Mouse (Mus musculus) frontal cortex, adult (tissue): ENCODE measurements around the gene Nol6.

Experiments
- ATAC-seq: cut with Nextera tagmentation; 2 replicates; pipeline ENCODE4 v1.9.2; 2017; ENCODE audit warnings: mild to moderate bottlenecking, moderate library complexity, mixed read lengths; ENCODE audit not compliant: low TSS enrichment

Gene Nol6

GRCm38 (mm10) chr4:41124180-41124951 lies at the start of gene Nol6:
TSS of gene Nol6 (minus strand) at chr4:41124455.
- peak; percentile 100 for ATAC-seq

GRCm38 (mm10) chr4:41170970-41171369 lies 46.7 kb upstream of the Nol6 start:
- no peak for ATAC-seq

- ATAC-seq = peak; percentile 74
Observed at GRCm38 (mm10) chr4:41165693-41166475, 41.6 kb upstream of the Nol6 start.

- no peak for ATAC-seq
Observed at GRCm38 (mm10) chr4:41164974-41165373, 40.7 kb upstream of the Nol6 start.

- no peak for ATAC-seq
Observed at GRCm38 (mm10) chr4:41161232-41161631, 37.0 kb upstream of the Nol6 start.

- no peak for ATAC-seq
Observed at GRCm38 (mm10) chr4:41158251-41158650, 34.0 kb upstream of the Nol6 start.

GRCm38 (mm10) chr4:41156961-41157360 lies 32.7 kb upstream of the Nol6 start:
- ATAC-seq = no peak

- ATAC-seq = peak; percentile 59; the same call in 1 of the 2 replicates
Observed at GRCm38 (mm10) chr4:41153146-41153545, 28.9 kb upstream of the Nol6 start.

GRCm38 (mm10) chr4:41151186-41151585 lies 26.9 kb upstream of the Nol6 start:
- no peak for ATAC-seq

- ATAC-seq = no peak
Observed at GRCm38 (mm10) chr4:41149891-41150290, 25.6 kb upstream of the Nol6 start.

- ATAC-seq = no peak
Observed at GRCm38 (mm10) chr4:41142601-41143000, 18.3 kb upstream of the Nol6 start.

GRCm38 (mm10) chr4:41140174-41140875 lies 16.1 kb upstream of the Nol6 start:
- ATAC-seq = no peak

GRCm38 (mm10) chr4:41136811-41137210 lies 12.6 kb upstream of the Nol6 start:
- ATAC-seq = no peak

GRCm38 (mm10) chr4:41136454-41136805 lies 12.2 kb upstream of the Nol6 start:
- peak; percentile 3; the same call in 1 of the 2 replicates for ATAC-seq

GRCm38 (mm10) chr4:41135711-41136453 lies 11.6 kb upstream of the Nol6 start, which contains the start of gene Ube2r2:
TSS of gene Ube2r2 (plus strand) at chr4:41135743.
- peak; percentile 38 for ATAC-seq

GRCm38 (mm10) chr4:41134935-41135710 lies 10.9 kb upstream of the Nol6 start:
- peak; percentile 82 for ATAC-seq

- ATAC-seq = no peak
Observed at GRCm38 (mm10) chr4:41133529-41134291, 9.5 kb upstream of the Nol6 start.

GRCm38 (mm10) chr4:41132471-41132870 lies 8.2 kb upstream of the Nol6 start:
- no peak for ATAC-seq

- no peak for ATAC-seq
Observed at GRCm38 (mm10) chr4:41129836-41130235, 5.6 kb upstream of the Nol6 start.

GRCm38 (mm10) chr4:41129406-41129805 lies 5.2 kb upstream of the Nol6 start:
- ATAC-seq = peak; percentile 80; the same call in 1 of the 2 replicates
